Comparison of ENCODE assay signal across 23 mouse cellular contexts in genomic region chr4:103222854-103223253, GRCm38 (mm10). TPM values are rescaled to one million over a fixed set of nuclear protein-coding genes. Genes with fewer than 3 reads are reported as not detected.
DNase-seq lines count a peak whose midpoint lies in the region; ATAC-seq and TF ChIP-seq lines count a peak whose summit lies in the region.
"Had no signal": no experiment of that assay in that cellular context is flagged by ENCODE, and none has a peak within 500 bp of the region (broad histone marks: within the 10 kb centered on the region; RNA-seq: fewer than 3 reads in every experiment).

No protein-coding gene starts in this region.

- no peaks in the 10 kb centered on the region for H3K36me3 ChIP-seq in heart, embryonic 15.5 days
- H3K36me3 ChIP-seq in thymus, adult 2 months (ENCODE audit: control insufficient read depth, insufficient read depth, low read length): no peaks in the 10 kb centered on the region
- no peaks in the 10 kb centered on the region for H3K36me3 ChIP-seq in liver, embryonic 11.5 days (ENCODE audit: control insufficient read depth, insufficient read depth, low read length)
- H3K36me3 ChIP-seq: embryonic facial prominence, embryonic 15.5 days; hindbrain, embryonic 13.5 days; midbrain, embryonic 15.5 days; neural tube, embryonic 13.5 days had no signal

- no peaks in the 10 kb centered on the region for H3K9me3 ChIP-seq in heart, embryonic 15.5 days (replicated peaks)
- no peaks in the 10 kb centered on the region for H3K9me3 ChIP-seq in liver, embryonic 11.5 days (ENCODE audit: control insufficient read depth, low read length)
- H3K9me3 ChIP-seq: embryonic facial prominence, embryonic 15.5 days; midbrain, embryonic 15.5 days; neural tube, embryonic 13.5 days had no signal

- 27% methylated on average over 9 of the region's 9 CpGs for WGBS in heart, embryonic 15.5 days
- 53% methylated on average over 9 of the region's 9 CpGs for WGBS in thymus, adult 2 months
- 30% methylated on average over 9 of the region's 9 CpGs for WGBS in liver, embryonic 11.5 days

- 0 out of 2 replicates have a peak overlapping the region, but pooled peaks have one; percentile 10 for H3K4me2 ChIP-seq in heart, embryonic 15.5 days
- peak overlapping the region; percentile 18; the same call in 1 of the 2 replicates for H3K4me2 ChIP-seq in liver, embryonic 11.5 days
- H3K4me2 ChIP-seq: embryonic facial prominence, embryonic 15.5 days; hindbrain, embryonic 13.5 days; midbrain, embryonic 15.5 days; neural tube, embryonic 13.5 days had no signal

- ATAC-seq in heart, embryonic 15.5 days (replicated peaks; ENCODE audit: insufficient number of reproducible peaks, insufficient read depth, low FRiP score, low read depth): no peak
- ATAC-seq in liver, embryonic 11.5 days (replicated peaks; ENCODE audit: low FRiP score): peak; percentile 31; the same call in 1 of the 2 replicates
- ATAC-seq: forebrain, embryonic 14.5 days; midbrain, embryonic 15.5 days had no signal

- H3K27me3 ChIP-seq in heart, embryonic 15.5 days: no peaks in the 10 kb centered on the region
- no peaks in the 10 kb centered on the region for H3K27me3 ChIP-seq in thymus, adult 2 months (ENCODE audit: control insufficient read depth, insufficient read depth, low read length)
- H3K27me3 ChIP-seq in liver, embryonic 11.5 days (replicated peaks; ENCODE audit: control insufficient read depth, insufficient read depth, low read length): no peaks in the 10 kb centered on the region
- H3K27me3 ChIP-seq: embryonic facial prominence, embryonic 15.5 days; hindbrain, embryonic 13.5 days; midbrain, embryonic 15.5 days; neural tube, embryonic 13.5 days had no signal

- TF ChIP-seq POLR2A in thymus, adult 2 months (IDR thresholded peaks at IDR 0.05; ENCODE audit: control insufficient read depth, extremely low read depth, insufficient read depth, low read length, poor library complexity): no peak

- no peak overlapping the region for H3K4me3 ChIP-seq in heart, embryonic 15.5 days
- H3K4me3 ChIP-seq in thymus, adult 2 months (ENCODE audit: control insufficient read depth, insufficient read depth, low read length): no peak overlapping the region
- H3K4me3 ChIP-seq in liver, embryonic 11.5 days (ENCODE audit: low read depth, low read length): no peak overlapping the region
- H3K4me3 ChIP-seq: embryonic facial prominence, embryonic 15.5 days; hindbrain, embryonic 13.5 days; left cerebral cortex, adult 2 months; midbrain, embryonic 15.5 days; neural tube, embryonic 13.5 days had no signal

- H3K27ac ChIP-seq in heart, embryonic 15.5 days: no peak overlapping the region
- H3K27ac ChIP-seq in thymus, adult 2 months (ENCODE audit: control insufficient read depth, insufficient read depth, low read length): 0 out of 2 replicates have a peak overlapping the region, but pooled peaks have one; percentile 44
- no peak overlapping the region for H3K27ac ChIP-seq in liver, embryonic 11.5 days (ENCODE audit: low read depth, low read length)
- H3K27ac ChIP-seq: embryonic facial prominence, embryonic 15.5 days; hindbrain, embryonic 13.5 days; left cerebral cortex, adult 2 months; macrophage; midbrain, embryonic 15.5 days; neural tube, embryonic 13.5 days had no signal

- no peaks in the 10 kb centered on the region; the same call in 1 of the 2 replicates for H3K4me1 ChIP-seq in heart, embryonic 15.5 days (replicated peaks)
- H3K4me1 ChIP-seq in thymus, adult 2 months (replicated peaks; ENCODE audit: control insufficient read depth, insufficient read depth, low read length): peaks cover 32% of the 10 kb centered on the region
- peaks cover 4% of the 10 kb centered on the region for H3K4me1 ChIP-seq in liver, embryonic 11.5 days (replicated peaks; ENCODE audit: control insufficient read depth, insufficient read depth, low read length)
- H3K4me1 ChIP-seq: embryonic facial prominence, embryonic 15.5 days; hindbrain, embryonic 13.5 days; midbrain, embryonic 15.5 days had no signal

- no peak for TF ChIP-seq CTCF in thymus, adult 2 months (IDR thresholded peaks at IDR 0.05; ENCODE audit: borderline replicate concordance, control insufficient read depth, extremely low read depth, insufficient read depth, low read length, poor library complexity)

- H3K9ac ChIP-seq in heart, embryonic 15.5 days: no peak overlapping the region
- H3K9ac ChIP-seq in liver, embryonic 11.5 days (ENCODE audit: low read depth, low read length): no peak overlapping the region
- H3K9ac ChIP-seq: embryonic facial prominence, embryonic 15.5 days; hindbrain, embryonic 13.5 days; midbrain, embryonic 15.5 days; neural tube, embryonic 13.5 days had no signal

- no peak for DNase-seq in heart, adult 8-10 months (ENCODE audit: low spot score)
- no peak for DNase-seq in thymus, adult 2 months
- DNase-seq in thymus, postnatal 4 days: no peak
- DNase-seq in liver, embryonic 11.5 days (ENCODE audit: low spot score): no peak
- DNase-seq in retina, postnatal 1 day: no peak
- no peak for DNase-seq in gastrocnemius, postnatal 25 days
- DNase-seq: adrenal gland, postnatal 14 days; cerebellum, adult 8-10 months; cerebellum, postnatal 36 days; embryo, embryonic 11 days; heart, adult 11 months; kidney, adult 18-20 months; kidney, postnatal 10 days; lung, adult 2 months; right cerebral cortex, adult 18-20 months had no signal

RNA-seq across cellular contexts. Expression of gene Slc35d1, which starts 7.9 kb away (rescaled TPM):
- polyA plus RNA-seq in heart, embryonic 15.5 days (2015; fragmentation: Nextera tagmentation; extraction: Ambion mirVana): 5.4 and 7.5 TPM in 2 replicates
- 1 to 10 TPM; 6.6 to 9.8 (median 8.6) TPM for total RNA-seq in heart, adult 8-10 months (2022)
- polyA plus RNA-seq in thymus, adult 2 months (2012; rRNA removed): 16.0 and 19.9 TPM in 2 replicates
- 15.4 and 16.8 TPM in 2 replicates for polyA plus RNA-seq in liver, embryonic 11.5 days (2014; fragmentation: Nextera tagmentation; extraction: Ambion mirVana)
- 1 to 10 TPM; 5.2 to 5.4 TPM for total RNA-seq in gastrocnemius, postnatal 25 days (2021)
